Mouse (Mus musculus): ENCODE measurements at regions not wholly inside any gene's neighbourhood (a gene's known extent, or its start where the extent isn't known, plus 50 kb on each side); places are given as distances from the start of the nearest gene placed in this dataset.

DNA sequence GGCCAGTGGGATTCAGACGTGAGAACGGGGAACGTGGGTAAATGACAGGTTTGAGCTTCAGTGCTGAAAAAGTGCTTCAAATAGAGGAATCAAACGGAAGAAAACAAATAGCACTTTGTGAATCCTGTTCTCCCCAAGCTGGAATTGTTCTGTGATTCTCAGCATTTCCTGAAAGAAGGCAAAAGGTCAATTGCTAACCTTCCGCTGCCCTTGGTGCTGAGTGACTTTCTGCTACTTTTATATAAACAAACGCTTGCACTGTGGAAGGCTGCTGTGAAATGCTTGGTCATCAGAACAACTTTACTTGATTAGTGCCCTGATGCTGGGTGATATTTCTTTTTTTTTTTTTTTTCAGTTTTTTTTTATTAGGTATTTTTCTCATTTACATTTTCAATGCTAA is 192.3 kb upstream of the Chl1 start:
- no peak for DNase-seq

DNA sequence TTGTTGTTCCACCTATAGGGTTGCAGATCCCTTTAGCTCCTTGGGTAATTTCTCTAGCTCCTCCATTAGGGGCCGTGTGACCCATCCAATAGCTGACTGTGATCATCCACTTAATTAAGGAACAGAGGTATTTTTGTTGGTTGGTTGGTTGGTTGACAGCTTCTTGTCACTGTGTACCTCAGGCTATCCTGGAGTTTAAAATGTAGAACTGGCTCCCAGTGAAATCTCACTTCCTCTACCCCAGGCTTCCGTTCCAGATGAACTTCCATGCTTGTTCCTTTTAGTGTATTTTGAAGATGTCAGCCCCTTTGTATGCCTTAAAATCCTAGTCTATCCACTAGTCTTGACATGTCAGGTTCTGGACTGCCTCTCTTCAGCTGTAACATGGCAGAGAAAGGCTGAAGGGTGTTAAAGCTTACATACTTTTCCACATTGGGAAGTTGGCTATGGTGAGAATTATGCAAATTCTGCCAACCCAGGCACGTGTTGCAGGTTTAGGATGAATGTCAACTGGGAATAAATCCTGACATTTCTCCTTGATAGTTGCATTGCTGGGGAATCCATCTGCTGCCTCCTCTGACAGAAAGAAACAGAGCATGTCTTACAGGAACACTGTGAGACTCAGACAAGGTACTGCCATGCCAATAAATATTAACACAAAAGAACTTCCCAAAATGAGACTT is 191.6 kb upstream of the Chl1 start:
- no peak for DNase-seq

DNA sequence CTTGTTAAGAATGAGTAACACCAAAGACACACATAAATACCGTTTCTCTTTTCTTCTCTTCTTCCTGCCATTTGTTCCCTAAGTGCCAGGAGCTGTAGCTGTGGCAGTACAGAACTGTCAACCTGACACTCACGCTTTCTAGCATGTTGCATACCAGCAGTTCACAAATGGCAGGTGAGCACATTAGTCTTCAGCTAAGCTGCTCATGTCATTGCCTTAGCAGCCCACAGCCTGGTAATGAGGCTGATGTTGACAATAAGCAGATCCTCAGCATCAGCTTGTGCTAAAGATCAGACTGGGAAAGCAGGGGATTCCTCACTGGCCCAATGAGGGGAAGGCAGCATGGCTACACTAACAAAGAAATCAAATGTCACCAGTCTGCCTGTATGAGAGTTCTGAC is 190.4 kb upstream of the Chl1 start:
- DNase-seq, result no peak

DNA sequence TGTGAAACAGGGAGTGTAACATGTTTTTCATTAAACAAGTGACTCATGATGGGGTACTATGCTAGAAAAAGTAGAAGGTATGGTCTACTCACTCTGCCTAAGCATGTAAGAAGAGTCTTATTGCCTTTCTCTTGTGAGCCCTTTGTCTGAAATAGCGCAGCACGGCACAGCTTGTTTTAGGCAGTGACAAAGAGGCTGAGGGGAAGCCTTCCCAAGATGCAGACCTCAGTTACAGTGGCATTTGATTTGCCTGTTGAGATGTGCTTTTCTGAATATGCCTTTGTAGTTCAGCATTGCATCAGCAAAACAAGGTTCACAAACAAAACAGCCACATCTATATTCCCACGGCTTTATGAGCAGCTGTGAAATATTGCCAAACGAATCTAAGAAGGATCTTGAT is 189.8 kb upstream of the Chl1 start:
- DNase-seq, result no peak

DNA sequence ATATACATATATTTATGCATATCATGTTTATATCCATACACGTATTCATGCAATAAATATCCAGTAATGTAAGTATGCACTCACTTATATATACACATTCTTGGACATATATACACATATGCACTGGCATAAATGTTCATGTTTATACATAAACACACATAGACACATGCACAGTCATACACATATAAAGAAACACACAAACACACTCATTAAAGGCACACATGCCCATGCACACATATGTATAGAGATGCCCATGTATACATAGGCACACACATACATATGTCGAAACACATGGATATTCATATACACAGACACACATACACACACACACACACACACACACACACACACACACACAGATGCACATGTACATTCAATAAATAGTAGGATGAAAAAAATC is 189.3 kb upstream of the Chl1 start:
- DNase-seq, result no peak

DNA sequence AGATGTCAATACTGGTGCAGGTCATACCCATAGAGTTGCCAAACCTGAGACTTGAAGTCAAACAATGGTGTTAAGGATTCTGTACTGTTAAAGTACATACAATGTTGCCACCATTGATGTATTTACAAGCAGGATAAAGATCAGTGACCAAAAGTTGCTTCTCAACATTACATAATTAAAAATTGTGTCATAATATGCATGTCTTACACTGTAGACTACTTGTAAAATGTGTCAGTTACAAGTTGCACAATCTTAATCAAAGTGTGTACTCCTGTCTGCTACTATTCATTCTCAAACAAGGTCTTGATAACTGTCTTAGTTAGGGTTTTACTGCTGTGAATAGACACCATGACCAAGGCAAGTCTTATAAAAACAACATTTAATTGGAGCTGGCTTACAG is 187.9 kb upstream of the Chl1 start:
- DNase-seq, result no peak

DNA sequence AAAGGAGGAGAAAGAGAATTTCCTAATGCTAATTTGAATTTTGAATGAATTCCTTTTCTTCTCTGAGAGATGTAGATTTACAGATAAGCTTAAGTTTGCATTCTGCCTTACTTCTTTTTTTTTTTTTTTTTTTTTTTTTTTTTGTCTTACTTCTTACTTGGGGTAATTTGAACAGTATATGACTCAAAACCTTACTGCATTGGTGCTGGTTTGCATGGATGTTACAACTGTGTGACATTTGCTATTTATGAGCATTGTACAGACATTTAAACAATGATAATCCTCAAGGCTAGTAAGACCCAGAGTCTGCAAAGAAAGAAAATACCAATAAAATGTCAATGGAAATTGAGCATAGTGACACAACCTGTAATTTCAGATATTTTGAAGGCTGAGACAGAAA is 174.7 kb upstream of the Chl1 start:
- no peak for DNase-seq

DNA sequence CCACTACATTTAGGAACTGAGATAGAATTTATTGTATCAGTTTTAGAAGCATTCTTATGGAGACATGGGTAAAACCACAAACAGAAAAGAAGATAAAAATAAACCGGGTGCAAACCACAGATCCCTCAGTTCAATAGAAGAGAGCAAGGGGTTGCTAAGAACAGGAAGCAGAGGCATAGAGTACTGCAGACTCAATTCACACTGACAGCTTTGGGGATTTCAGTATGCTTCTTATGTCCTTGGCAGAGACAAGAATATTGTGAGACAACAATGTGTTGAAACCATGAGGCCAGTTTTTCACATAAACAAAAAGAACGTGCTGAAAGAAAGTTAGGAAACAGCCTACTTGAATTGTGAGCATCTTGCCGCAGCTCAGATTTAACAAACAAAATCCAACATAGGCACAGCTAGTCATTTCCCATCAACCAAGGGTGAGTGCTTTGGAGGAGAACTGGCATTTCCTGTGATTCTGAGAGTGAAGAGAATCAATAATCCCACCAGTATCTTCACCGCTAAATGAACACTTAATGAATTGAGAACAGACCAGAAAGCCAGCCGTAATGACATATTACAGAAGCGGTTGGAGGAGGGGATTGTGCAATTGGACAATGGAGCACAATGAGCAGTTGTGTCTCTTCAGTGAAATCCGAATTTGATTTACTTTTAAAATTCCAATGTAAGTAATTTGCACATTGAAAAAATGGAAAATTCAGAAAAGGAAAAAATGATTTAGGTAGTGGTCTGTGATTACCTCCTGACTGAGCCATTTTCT is 170.2 kb upstream of the Chl1 start:
- no peak for DNase-seq

DNA sequence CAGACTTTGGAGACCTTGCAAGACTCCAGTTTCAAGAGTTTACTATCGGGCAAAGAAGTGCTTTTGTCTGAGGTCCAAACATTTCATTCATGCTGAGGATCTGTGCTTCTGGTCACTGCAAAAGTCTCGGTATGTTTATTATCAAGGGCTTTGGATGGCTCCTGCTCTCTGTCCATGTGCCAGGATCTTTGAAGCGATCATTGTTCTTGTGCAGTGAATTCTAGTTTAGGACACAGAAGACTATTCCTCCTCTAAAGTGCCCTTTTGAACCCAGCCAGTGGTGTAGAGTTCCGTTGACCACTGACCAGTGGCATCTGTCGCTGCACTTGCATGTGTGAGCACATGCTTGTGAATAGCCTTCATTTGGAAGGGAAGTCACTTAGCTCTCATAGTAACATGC is 166.9 kb upstream of the Chl1 start:
- no peak for DNase-seq

DNA sequence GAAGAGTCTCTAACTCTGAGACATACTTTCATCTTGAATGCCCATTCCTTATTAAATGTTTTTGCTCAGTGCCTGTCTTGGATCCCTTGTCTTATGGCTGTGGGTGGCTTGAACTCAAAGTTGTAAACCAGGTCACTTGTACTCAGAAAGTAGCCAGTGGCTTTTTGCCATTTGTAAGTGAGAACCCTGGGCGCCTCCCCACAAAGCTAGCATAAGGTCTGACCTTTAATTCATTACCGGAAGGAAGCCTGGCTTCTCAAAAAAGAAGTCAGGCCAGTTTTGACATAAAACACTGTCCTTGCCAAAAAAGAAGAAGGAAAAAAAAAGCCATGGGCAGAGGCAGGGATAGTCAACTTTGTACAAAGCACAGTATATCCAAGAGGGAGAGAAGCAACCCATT is 166.0 kb upstream of the Chl1 start:
- no peak for DNase-seq

DNA sequence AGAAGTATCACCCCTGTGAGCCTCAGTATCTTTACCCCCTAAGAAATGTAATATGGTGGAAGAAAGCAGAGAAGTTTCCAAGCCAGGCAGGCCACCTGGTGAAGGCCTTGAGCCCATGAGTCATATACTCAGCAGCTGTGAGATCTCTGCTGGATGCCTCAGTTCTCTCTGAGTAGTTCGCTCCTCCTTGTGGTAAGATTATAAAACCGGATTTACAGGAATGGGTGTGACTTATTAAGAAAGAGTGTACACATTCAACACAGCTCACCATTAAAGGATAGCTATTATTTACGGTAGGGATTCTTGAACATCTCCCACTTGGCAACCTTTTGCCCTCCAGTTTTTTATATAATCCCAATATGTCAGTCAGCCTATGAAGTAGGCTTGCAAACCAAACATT is 165.2 kb upstream of the Chl1 start:
- DNase-seq, result no peak

DNA sequence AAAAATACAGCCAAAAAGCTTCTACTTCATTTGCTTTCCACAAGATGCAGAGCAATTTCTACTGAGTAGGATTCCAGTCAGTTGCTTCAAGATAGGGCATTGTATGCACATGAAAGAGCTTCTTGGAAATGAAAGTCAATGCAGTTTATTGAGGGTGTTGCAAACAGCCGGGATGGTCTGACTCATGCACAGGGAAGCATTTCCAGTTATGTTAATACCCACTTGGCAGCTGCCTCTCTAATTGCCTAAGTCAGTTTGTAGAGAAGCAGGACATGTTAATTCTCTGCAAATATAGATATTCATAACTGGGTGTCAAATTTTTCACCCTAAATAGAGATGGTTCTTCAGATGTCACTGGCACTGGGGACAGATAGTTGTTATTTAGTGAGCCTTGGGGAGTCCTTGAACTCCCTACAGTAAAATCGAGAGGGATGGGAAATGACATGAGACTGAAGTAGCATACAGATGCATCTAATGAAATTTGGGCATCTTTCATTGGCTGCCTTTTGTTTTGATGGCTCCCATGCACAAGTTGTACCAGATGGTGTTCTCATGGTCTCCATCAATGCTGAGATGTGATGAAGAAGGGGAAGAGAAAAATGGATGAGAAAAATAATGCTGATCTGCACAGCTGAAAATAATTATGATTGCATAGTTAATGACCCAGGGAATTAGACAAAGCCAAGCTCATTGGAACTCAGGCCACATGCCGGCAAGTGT is 157.8 kb upstream of the Chl1 start:
- DNase-seq, result no peak

DNA sequence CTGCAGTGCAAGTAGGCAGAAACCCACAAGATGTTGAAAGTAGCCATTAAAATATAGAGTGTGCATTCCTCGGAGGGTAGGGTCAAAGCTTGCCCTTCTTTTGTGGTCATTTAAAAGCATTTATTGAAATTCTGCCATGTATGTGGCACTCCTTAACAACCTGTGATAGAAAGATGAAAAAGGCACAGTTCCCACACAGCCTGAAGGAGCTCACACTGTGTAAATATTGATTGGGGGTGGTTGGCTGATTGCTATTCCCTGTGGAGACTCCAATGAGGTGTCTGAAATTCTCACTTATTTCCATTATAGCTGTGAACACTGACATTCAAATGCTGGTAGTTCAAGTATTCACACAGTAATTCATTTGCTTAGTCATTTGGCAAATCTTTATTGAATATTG is 157.0 kb upstream of the Chl1 start:
- no peak for DNase-seq

DNA sequence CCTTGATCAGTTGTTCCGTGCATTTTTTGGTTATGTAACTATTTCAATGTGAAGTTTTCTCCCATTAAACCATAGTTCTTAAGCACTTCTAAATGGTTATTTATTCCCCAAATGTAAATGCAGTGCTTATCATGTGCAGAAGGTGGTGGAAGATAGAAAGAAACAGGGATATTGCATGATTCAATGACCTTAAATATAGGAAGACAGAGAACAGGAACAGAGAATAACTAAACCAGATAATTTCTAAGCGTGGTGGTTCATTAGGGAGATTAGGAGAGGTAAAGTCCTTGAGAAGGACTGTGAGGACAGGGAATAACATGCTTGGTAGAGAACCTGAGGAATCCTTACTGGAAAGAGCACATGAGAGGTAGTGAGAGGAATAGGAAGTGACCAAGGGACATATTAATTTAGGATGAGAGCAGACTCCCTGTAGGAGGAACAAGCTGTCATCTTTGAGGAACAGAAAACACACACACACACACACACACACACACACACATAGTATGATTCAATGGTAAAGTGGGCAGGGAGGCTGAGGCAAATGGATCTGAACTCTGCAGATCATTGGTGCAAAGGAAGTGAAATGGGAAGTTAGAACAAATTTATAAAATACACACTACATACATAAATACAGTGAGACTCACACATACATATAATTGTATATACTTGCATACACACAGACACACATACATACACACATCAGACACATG is 143.4 kb upstream of the Chl1 start:
- no peak for DNase-seq

DNA sequence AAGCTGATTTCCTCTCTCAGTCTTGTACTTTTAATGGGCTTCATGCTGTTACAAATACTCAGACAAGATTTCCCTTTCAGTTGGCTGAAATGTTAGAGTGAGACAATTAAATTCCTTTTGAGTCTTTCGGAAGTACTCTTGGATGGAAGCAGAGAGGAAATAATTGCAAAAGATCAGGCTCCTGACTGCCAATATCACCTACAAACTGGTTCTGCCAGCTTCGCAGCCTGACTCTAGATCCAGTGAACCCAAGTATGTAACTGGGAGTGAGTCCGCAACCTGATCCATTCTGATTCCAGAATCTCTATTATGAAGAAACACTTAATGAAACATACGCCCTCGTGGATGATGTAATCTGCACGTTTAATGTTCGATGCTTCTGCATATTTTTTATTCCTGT is 135.4 kb upstream of the Chl1 start:
- DNase-seq, result peak in 1 of 2 experiments; percentile 33

DNA sequence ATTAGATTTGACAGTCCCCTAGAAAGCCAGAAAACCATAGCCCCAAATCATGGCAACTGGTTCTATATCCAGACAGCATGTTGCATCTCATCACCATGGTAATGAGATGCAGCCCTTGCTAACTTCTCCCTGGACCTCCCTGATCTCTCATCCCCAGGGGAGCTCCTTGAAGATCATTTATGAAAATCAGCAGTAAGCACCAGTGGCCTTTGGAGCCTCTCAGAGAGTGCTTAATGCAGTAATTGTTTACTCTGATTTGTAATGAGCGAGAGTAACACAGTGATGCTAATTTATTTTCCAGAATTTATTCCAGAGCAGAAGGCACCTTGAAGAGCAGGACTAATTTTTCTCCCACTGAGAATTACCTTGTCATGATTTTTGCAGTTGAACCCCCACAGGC is 133.1 kb upstream of the Chl1 start:
- no peak for DNase-seq

DNA sequence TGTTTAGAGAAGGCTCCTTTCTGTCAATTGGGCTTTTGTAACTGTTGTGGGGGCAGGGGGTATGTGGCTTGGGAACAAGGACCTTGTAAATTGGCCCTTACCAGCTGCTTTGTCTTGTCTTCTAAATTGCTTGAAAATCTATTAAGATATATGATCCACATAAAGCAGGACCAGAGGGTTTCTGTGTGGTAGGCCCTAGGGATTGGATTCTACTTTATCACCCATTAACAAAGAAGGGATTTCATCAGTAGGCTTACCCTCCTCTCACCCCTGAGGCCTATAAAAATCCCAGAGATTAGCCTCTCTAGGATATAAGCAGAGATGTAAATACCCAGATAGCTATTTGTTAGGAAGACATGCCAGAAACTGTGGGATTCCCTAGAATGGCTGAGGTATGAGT is 132.3 kb upstream of the Chl1 start:
- no peak for DNase-seq

DNA sequence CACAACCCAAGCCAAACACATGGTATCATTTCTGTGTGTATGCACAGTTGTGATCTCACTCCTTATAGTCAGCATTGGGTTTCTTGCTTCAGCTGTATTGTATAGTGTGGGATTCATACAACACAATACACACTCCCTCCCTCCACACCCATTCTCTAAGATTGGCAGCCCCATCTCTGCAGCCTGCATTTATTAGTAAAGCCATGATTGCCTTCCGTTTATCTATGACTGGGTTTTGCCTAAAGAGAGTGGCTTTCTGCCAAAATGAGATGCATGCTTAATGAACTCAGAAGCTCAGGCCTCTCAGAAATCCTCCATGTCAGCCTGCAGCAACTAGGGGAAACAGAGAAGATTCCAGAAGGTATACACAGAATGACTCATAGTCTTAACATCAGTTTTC is 129.4 kb upstream of the Chl1 start:
- no peak for DNase-seq

DNA sequence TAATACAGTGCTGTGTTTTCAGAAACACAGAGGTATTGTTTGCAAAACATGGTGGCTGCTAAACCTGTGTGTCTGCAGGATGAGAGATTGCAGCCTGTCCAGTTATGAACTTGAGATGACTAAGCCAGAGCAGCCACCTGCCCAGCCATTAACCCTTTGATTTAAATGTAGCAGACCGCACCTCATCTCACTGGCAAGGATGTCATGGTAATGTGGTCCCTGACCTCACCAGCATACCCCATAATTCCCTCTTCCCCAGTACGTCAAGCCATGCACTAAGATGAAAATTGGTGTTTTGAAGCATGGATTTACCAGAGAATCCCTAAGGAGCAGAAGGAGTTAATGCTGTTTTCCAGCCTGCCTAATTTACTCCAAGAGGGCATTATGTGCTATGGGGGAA is 128.5 kb upstream of the Chl1 start:
- no peak for DNase-seq

DNA sequence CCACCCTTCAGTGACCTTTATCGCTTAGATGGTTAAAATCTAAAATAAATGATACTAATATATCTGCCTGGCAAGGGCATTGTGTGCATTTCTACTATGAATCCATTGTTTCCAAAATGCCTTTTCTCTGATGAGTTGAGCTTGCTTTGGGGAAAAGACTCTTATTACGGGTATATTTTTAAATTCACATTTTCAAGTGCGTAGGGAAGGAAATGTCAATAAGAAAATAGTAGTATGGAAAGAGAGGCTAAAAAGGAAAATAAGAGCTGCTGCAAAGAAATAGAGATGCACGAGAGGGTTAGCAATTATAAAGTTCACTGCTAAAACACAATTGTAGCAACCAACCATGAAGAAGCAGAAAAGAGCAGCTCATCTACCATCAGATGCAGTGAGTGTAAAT is 123.8 kb upstream of the Chl1 start:
- DNase-seq, result no peak

DNA sequence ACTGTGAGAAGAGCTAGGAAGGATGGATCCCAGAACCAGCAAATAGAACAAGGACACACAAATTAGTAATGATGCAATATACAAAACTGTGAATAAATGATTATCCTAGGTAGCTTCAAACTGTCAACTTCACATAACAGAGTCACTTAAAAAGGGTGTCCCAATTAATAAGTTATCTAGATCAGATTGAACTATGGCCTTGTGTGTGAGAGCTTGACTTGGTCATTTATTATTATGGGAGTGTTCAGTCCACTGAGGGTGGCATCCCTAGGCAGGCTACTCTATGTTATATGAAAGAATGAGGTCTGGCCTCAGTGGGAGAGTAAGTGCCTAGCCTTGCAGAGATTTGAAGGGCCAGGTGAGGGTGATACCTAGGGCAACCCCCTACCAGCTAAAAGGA is 104.4 kb upstream of the Chl1 start:
- no peak for DNase-seq

DNA sequence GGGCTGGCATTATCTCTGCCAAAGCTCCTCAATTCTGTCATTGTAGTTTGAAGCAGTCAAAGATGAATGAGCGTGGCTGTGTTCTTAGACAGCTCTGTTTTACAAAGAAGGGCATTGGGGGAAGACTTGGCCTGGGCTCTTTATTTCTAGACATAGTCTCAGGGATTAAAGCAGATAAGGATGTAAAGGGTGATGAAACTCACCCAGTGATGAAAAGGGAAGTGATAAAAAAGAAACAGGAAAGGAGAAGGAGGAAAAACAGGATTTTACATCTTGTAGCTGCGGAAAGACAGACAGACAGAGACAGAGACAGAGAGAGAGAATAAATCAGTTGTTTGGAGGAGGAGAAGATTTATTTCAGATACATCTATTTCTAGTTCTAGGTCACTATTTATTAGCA is 95.5 kb upstream of the Chl1 start:
- DNase-seq, result no peak

All from lung, adult 18-20 months (tissue).